22 mouse cellular contexts compared by ENCODE assay signal in the genomic region with DNA sequence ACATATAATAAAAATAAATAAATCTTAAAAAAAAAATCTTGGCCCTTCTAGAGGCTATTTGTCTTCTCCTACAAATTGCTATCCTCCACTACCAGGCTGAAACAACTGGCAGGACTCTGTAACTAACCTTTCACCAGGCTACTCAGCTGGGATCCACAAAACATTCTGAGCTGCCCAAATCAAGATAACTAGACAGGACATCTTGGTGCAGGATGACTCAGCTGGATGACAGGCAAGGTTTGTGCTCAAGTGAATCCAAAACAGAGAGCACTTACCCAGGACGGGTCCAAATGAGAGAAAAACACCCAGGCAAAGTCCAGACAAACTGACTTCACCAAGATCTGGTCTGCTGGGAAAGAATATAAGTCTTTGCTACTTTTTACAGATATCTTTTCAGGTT. TPM values are rescaled to one million over a fixed set of nuclear protein-coding genes. Genes with fewer than 3 reads are reported as not detected.
"Had no signal": no experiment of that assay in that cellular context is flagged by ENCODE, and none has a peak within 500 bp of the region (broad histone marks: within the 10 kb centered on the region; RNA-seq: fewer than 3 reads in every experiment).

No protein-coding gene starts in this region.

- H3K36me3 ChIP-seq: kidney, embryonic 15.5 days; limb, embryonic 12.5 days; limb, embryonic 15.5 days; liver, embryonic 12.5 days; lung, embryonic 15.5 days had no signal

- H3K9me3 ChIP-seq: limb, embryonic 15.5 days; liver, embryonic 12.5 days; lung, embryonic 15.5 days had no signal

- H3K4me1 ChIP-seq: kidney, embryonic 15.5 days; limb, embryonic 12.5 days; limb, embryonic 15.5 days; lung, embryonic 15.5 days had no signal

- H3K27me3 ChIP-seq: kidney, embryonic 15.5 days; limb, embryonic 12.5 days; limb, embryonic 15.5 days; liver, embryonic 12.5 days; lung, embryonic 15.5 days had no signal

- H3K27ac ChIP-seq: kidney, embryonic 15.5 days; limb, embryonic 12.5 days; limb, embryonic 15.5 days; liver, embryonic 12.5 days; lung, embryonic 15.5 days; stomach, postnatal 0 days had no signal

- H3K9ac ChIP-seq: kidney, embryonic 15.5 days; limb, embryonic 12.5 days; limb, embryonic 15.5 days; liver, embryonic 12.5 days; lung, embryonic 15.5 days had no signal

- H3K4me2 ChIP-seq: kidney, embryonic 15.5 days; limb, embryonic 12.5 days; limb, embryonic 15.5 days; liver, embryonic 12.5 days; lung, embryonic 15.5 days; midbrain, embryonic 11.5 days had no signal

- ATAC-seq: intestine, postnatal 0 days; liver, embryonic 12.5 days had no signal

- DNase-seq: kidney, adult 2 months; kidney, postnatal 10 days; kidney, postnatal 36 days; left cerebral cortex, postnatal 4 days; lung, adult 18-20 months; lung, postnatal 10 days; lung, postnatal 36 days; midbrain, embryonic 14.5 days; right cerebral cortex, adult 18-20 months; right cerebral cortex, postnatal 14 days; right cerebral cortex, postnatal 4 days; thymus, adult 2 months; thymus, postnatal 14 days had no signal

- H3K4me3 ChIP-seq: kidney, embryonic 15.5 days; limb, embryonic 12.5 days; limb, embryonic 15.5 days; liver, embryonic 12.5 days; lung, embryonic 15.5 days had no signal

RNA-seq across cellular contexts. Expression of a gene that starts 39.2 kb away (rescaled TPM):
- polyA plus RNA-seq: kidney, embryonic 15.5 days; limb, embryonic 12.5 days; limb, embryonic 15.5 days; liver, embryonic 12.5 days; midbrain, embryonic 14.5 days; midbrain, postnatal 0 days; thymus, adult 2 months had no signal
